Mouse (Mus musculus) liver, postnatal 0 days (tissue): Measurements from ENCODE around the gene Birc5. TPM values are rescaled to one million over a fixed set of nuclear protein-coding genes. Genes with fewer than 3 reads are reported as not detected.

ENCODE experiments used
- ATAC-seq: fragments of 200-750 bp; cut with Nextera tagmentation; 2 replicates; pipeline ENCODE4 v1.8.0; 2017; ENCODE audit warnings: mild to moderate bottlenecking, moderate library complexity
- DNase-seq: peaks from one replicate; pipeline ENCODE4 v3.0.0-alpha.2; 2016
- H3K27ac ChIP-seq: fragments of 300-500 bp; sonication (generic); 2 replicates; pipeline ENCODE4 v1.5.1; 2014; ENCODE audit warnings: antibody characterized with exemption, moderate library complexity, mild to moderate bottlenecking, low read depth
- H3K27me3 ChIP-seq: fragments of 300-500 bp; sonication (generic); 2 replicates; pipeline ENCODE4 v1.6.1; 2014; ENCODE audit warnings: low read length, control low read depth, mixed read lengths; ENCODE audit not compliant: insufficient read depth
- H3K36me3 ChIP-seq: fragments of 300-500 bp; sonication (generic); replicated peaks from 2 replicates; pipeline ENCODE4 v1.6.1; 2014; ENCODE audit warnings: mild to moderate bottlenecking, control low read depth, low read length, moderate library complexity, mixed read lengths; ENCODE audit not compliant: insufficient read depth
- H3K4me1 ChIP-seq: fragments of 300-500 bp; sonication (generic); 2 replicates; pipeline ENCODE4 v1.6.1; 2014; ENCODE audit warnings: antibody characterized with exemption, mild to moderate bottlenecking, control low read depth; ENCODE audit not compliant: insufficient read depth
- H3K4me2 ChIP-seq: fragments of 300-500 bp; sonication (generic); 2 replicates; pipeline ENCODE4 v1.6.1; 2014; ENCODE audit warnings: low read depth, mild to moderate bottlenecking, low read length, moderate library complexity, mixed read lengths
- H3K4me3 ChIP-seq: fragments of 300-500 bp; sonication (generic); 2 replicates; pipeline ENCODE4 v1.5.1; 2014; ENCODE audit warnings: low read depth, low read length
- H3K9ac ChIP-seq: fragments of 300-500 bp; sonication (generic); replicated peaks from 2 replicates; pipeline ENCODE4 v1.6.1; 2014; ENCODE audit warnings: mild to moderate bottlenecking, moderate library complexity
- H3K9me3 ChIP-seq: fragments of 300-500 bp; sonication (generic); 2 replicates; pipeline ENCODE4 v1.6.1; 2016; ENCODE audit warnings: mild to moderate bottlenecking, control low read depth, low read length, mixed read lengths
- CTCF ChIP-seq: sonication (generic); IDR thresholded peaks from 2 replicates; pipeline ENCODE4 v1.5.1; 2016; ENCODE audit warnings: antibody characterized with exemption, low read depth
- EP300 ChIP-seq: IDR thresholded peaks from 2 replicates; pipeline ENCODE4 v1.6.1; 2016; ENCODE audit warnings: antibody characterized with exemption, low read depth, mild to moderate bottlenecking
- WGBS: fragments of 180-500 bp; shearing (Covaris S2); extraction: QIAGEN DNeasy Blood & Tissue Kit; methylation state at CpG from one replicate; pipeline ENCODE4 v1.1.7; 2014; ENCODE audit not compliant: insufficient replicate concordance; 5-methylcytosine and 5-hydroxymethylcytosine counted together
- polyA plus RNA-seq: library from polyadenylated mRNA; unstranded; fragments of >200 nt; fragmentation: Nextera tagmentation; extraction: Ambion mirVana; gene quantifications from 2 replicates; pipeline ENCODE4 v1.2.1, GENCODE M21; 2015

The Birc5 gene
- polyA plus RNA-seq, 1 experiment from 2014 or later = 197 TPM

- Histone ChIP-seq H3K4me3 (no peak overlapping the region), H3K9me3 (no peaks in the 10 kb centered on the region), H3K36me3 (no peaks in the 10 kb centered on the region), H3K27ac (peak overlapping the region; percentile 92), H3K4me2 (no peak overlapping the region), H3K9ac (no peak overlapping the region), H3K4me1 (peaks cover 44% of the 10 kb centered on the region), H3K27me3 (no peaks in the 10 kb centered on the region)
- DNase-seq (no peak), ATAC-seq (peak; percentile 28)
- TF ChIP-seq EP300 = no peak; the same call in 1 of the 2 replicates
- TF ChIP-seq CTCF = no peak
- WGBS = 70% methylated on average over 2 of the region's 2 CpGs
These were observed 3.4 kb upstream of the Birc5 start for GRCm38 (mm10) chr11:117845651-117846050.

GRCm38 (mm10) chr11:117846640-117847039 lies 2.4 kb upstream of the Birc5 start:
- peaks cover 40% of the 10 kb centered on the region for H3K4me1 ChIP-seq
- H3K9ac ChIP-seq = no peak overlapping the region
- peaks cover 6% of the 10 kb centered on the region; the same call in 1 of the 2 replicates for H3K36me3 ChIP-seq
- DNase-seq (peak; percentile 60), ATAC-seq (peak; percentile 64)
- no peaks in the 10 kb centered on the region for H3K27me3 ChIP-seq
- H3K27ac ChIP-seq = peak overlapping the region; percentile 92
- no peaks in the 10 kb centered on the region for H3K9me3 ChIP-seq
- TF ChIP-seq CTCF (peak; percentile 64), EP300 (peak; percentile 79)
- H3K4me2 ChIP-seq = no peak overlapping the region
- no peak overlapping the region for H3K4me3 ChIP-seq
- 42% methylated on average over 5 of the region's 5 CpGs for WGBS

GRCm38 (mm10) chr11:117847593-117848215 lies 1.3 kb upstream of the Birc5 start:
- H3K27me3 ChIP-seq = no peaks in the 10 kb centered on the region
- H3K4me3 ChIP-seq = peak overlapping the region; percentile 65
- H3K4me2 ChIP-seq = peak overlapping the region; percentile 92
- H3K4me1 ChIP-seq = peaks cover 36% of the 10 kb centered on the region
- H3K9me3 ChIP-seq = no peaks in the 10 kb centered on the region
- H3K36me3 ChIP-seq = peaks cover 16% of the 10 kb centered on the region
- peak overlapping the region; percentile 83 for H3K9ac ChIP-seq
- TF ChIP-seq EP300 = no peak
- no peak for TF ChIP-seq CTCF
- no peak for ATAC-seq
- DNase-seq = no peak
- WGBS = 60% methylated on average over 7 of the region's 7 CpGs
- H3K27ac ChIP-seq = peak overlapping the region; percentile 92

- ATAC-seq = peak; percentile 14
- peak overlapping the region; percentile 92 for H3K4me2 ChIP-seq
- TF ChIP-seq EP300 (no peak), CTCF (no peak)
- H3K36me3 ChIP-seq = peaks cover 24% of the 10 kb centered on the region
- H3K4me1 ChIP-seq = peaks cover 35% of the 10 kb centered on the region
- 5% methylated on average over 19 of the region's 19 CpGs for WGBS
- peak overlapping the region; percentile 65 for H3K4me3 ChIP-seq
- H3K9ac ChIP-seq = peak overlapping the region; percentile 83
- H3K27ac ChIP-seq = peak overlapping the region; percentile 92
- no peak for DNase-seq
- no peaks in the 10 kb centered on the region for H3K9me3 ChIP-seq
- H3K27me3 ChIP-seq = no peaks in the 10 kb centered on the region
These were observed 623 bp upstream of the Birc5 start for GRCm38 (mm10) chr11:117848271-117848984.

- H3K9me3 ChIP-seq = no peaks in the 10 kb centered on the region
- ATAC-seq (no peak), DNase-seq (no peak)
- peaks cover 62% of the 10 kb centered on the region for H3K36me3 ChIP-seq
- no peaks in the 10 kb centered on the region for H3K27me3 ChIP-seq
- no peak overlapping the region for H3K27ac ChIP-seq
- TF ChIP-seq EP300 = no peak
- no peak for TF ChIP-seq CTCF
- H3K4me1 ChIP-seq = peaks cover 16% of the 10 kb centered on the region
- no peak overlapping the region for H3K4me2 ChIP-seq
- no peak overlapping the region for H3K9ac ChIP-seq
- no peak overlapping the region for H3K4me3 ChIP-seq
- WGBS = 89% methylated on average over 3 of the region's 3 CpGs
These were observed 3.8 kb downstream of the Birc5 start for GRCm38 (mm10) chr11:117852875-117853274.

GRCm38 (mm10) chr11:117854241-117854640 lies 5.2 kb downstream of the Birc5 start:
- TF ChIP-seq CTCF (no peak), EP300 (no peak)
- Histone ChIP-seq H3K4me1 (peaks cover 8% of the 10 kb centered on the region), H3K36me3 (peaks cover 62% of the 10 kb centered on the region), H3K4me2 (no peak overlapping the region), H3K27me3 (no peaks in the 10 kb centered on the region), H3K27ac (no peak overlapping the region), H3K9me3 (no peaks in the 10 kb centered on the region), H3K9ac (no peak overlapping the region), H3K4me3 (no peak overlapping the region)
- ATAC-seq = no peak
- WGBS = 94% methylated on average over 9 of the region's 9 CpGs
- DNase-seq = no peak
